Mouse (Mus musculus): ENCODE measurements around the gene Btla. TPM values are rescaled to one million over a fixed set of nuclear protein-coding genes. Genes with fewer than 3 reads are reported as not detected.

Gene Btla
- polyA plus RNA-seq, 1 experiment from 2014 or later = 0.06 TPM

- no peaks in the 10 kb centered on the region for H3K36me3 ChIP-seq (ENCODE audit: control insufficient read depth, insufficient read depth)
- 65% methylated on average over 3 of the region's 3 CpGs for WGBS
- ATAC-seq = no peak
- H3K27me3 ChIP-seq (replicated peaks; ENCODE audit: control insufficient read depth, insufficient read depth, low read length) = no peaks in the 10 kb centered on the region
- H3K9me3 ChIP-seq (ENCODE audit: control insufficient read depth, low read length) = no peaks in the 10 kb centered on the region
- no peak overlapping the region for H3K4me2 ChIP-seq (ENCODE audit: low read length)
- no peak overlapping the region for H3K27ac ChIP-seq (ENCODE audit: low read length)
- H3K4me1 ChIP-seq (replicated peaks; ENCODE audit: control insufficient read depth, insufficient read depth, low read length) = no peaks in the 10 kb centered on the region
- H3K4me3 ChIP-seq (replicated peaks; ENCODE audit: low read length) = no peak overlapping the region
- no peak overlapping the region for H3K9ac ChIP-seq (replicated peaks; ENCODE audit: low read depth, low read length)
These were observed 73.7 kb downstream of the Btla start for GRCm38 (mm10) chr16:45297806-45298205.

Other genes starting within 250 kb of the Btla start
- 19.6 and 32.8 TPM in 2 replicates for gene Ccdc80, start 130.9 kb upstream of the Btla start, polyA plus RNA-seq (2015; fragmentation: Nextera tagmentation; extraction: Ambion mirVana)
- 37.0 and 39.9 TPM in 2 replicates for gene Slc35a5, start 65.6 kb upstream of the Btla start, polyA plus RNA-seq (2015; fragmentation: Nextera tagmentation; extraction: Ambion mirVana)
- gene Atg3, start 65.5 kb upstream of the Btla start, polyA plus RNA-seq (2015; fragmentation: Nextera tagmentation; extraction: Ambion mirVana) = 52.0 and 54.0 TPM in 2 replicates
- 235 and 271 TPM in 2 replicates for gene Cd200, start 184.7 kb downstream of the Btla start, polyA plus RNA-seq (2015; fragmentation: Nextera tagmentation; extraction: Ambion mirVana)

Data from forebrain, embryonic 16.5 days (tissue).